Mouse (Mus musculus): ENCODE data around the gene BC005537.

GRCm38 (mm10) chr13:24800674-24801307 is 666 bp upstream of the BC005537 start:
- TF ChIP-seq CTCF (IDR thresholded peaks at IDR 0.05; ENCODE audit: extremely low read depth, insufficient read depth, low read length) (no peak), POLR2A (IDR thresholded peaks at IDR 0.05; ENCODE audit: extremely low read depth, insufficient read depth, low read length) (peak; percentile 97)
